Mouse (Mus musculus) spleen, adult 18-20 months (tissue): ENCODE data around the gene Pold3.

Source experiments
- DNase-seq, 2 experiments: peaks; one replicate each; pipeline ENCODE4 v3.0.0; 2022; ENCODE audit warnings: mixed read lengths in 2 of 2

The Pold3 gene

DNA sequence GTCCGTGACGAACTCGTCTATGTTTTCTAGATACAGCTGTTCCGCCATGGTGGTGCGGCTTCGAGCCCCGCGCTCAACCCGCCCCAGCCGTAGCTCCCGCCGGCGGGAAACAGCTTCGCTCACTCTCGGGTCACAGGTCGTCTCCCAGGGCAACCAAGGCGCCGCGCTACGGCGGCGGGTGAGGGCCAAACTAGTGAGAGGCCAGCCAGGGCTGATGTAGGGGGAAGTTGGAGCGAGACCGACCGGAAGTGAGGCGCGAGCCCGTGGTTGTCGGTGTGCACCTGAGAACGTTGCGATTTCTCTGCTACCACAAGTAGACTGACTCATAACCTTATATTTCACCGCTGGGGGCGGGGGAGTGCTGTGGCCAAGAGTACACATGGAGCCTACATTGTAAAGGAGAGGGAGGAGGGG is at the start of gene Pold3:
Pold3 (minus strand) TSS at position 190 of the 414 bp plus-strand sequence.
- peak; percentile 98 to 99 for DNase-seq

DNA sequence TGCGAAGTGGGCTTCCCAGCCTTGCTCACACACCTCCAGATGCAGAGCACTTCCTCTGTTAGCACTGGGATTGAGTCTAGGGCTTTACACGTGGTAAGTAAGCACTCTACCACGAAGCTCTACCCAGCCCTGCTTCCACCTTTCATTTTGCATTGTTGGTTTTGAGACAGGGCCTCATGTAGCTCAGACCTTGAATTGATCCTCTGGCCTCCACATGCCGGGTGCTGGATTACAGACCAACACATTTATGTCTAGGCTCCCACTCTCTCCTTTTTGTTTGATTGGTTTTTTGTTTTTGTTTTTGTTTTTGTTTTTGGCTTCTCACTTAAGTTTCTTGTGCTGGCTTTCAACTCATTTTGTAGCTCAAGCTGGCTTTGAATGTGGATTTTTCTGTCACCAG is 49.4 kb upstream of the Pold3 start:
- DNase-seq, result no peak

DNA sequence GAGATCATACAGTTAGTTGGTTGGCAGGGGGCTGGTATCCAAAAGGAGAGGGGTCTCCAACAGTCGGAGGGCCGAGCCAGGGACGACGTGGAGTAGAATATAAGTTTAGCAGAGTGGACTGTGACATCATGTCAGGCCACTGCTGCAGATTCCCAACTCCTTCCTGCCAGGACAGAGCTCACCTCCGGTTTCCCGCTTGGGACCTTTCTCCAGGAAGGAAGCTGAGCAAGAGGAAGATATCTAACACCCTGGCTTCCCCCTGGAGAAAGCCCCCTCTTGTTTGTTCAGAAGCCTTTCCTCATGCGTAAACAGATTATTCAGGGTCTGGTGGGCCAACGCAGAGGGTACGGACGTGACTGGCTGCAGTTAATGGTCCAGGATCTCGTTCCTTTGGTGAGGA is 47.3 kb upstream of the Pold3 start:
- no peak for DNase-seq

DNA sequence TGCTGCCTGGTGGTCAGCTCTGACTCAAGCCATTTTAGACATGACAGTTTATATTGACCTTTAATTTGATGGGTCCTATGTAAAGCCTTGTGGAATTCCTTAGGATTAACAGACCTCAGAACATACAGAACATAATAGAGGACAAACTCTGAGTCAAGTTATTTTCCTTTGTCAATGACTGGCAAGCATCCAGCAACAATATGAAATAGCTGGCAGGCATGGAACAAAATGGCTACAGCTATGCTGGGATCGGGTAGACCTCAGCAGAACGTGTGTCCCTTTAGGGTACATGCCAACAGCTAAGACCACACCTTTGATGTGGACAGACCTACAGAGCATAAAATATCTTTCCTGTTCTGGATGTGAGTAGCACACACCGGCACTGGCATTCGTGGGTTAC is 42.1 kb upstream of the Pold3 start:
- DNase-seq, result no peak

DNA sequence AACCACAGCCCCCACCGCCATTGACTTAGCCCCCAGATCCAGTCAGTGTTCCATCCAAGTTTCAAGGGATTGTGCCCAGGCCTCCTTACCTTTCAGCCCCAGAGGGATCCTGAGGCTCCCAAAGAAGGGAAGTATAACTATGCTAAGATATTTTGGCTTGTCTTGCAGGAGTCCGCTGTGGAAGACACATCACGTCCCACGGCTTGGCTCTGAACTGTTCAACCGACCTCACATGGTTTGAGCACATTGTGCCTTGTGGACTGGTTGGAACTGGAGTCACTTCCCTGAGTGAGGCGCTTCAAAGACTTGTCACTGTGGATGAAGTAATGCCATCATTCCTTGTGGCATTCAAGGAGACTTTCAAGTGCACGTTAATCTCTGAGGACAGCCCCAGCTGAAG is 38.6 kb upstream of the Pold3 start:
- DNase-seq, result no peak

DNA sequence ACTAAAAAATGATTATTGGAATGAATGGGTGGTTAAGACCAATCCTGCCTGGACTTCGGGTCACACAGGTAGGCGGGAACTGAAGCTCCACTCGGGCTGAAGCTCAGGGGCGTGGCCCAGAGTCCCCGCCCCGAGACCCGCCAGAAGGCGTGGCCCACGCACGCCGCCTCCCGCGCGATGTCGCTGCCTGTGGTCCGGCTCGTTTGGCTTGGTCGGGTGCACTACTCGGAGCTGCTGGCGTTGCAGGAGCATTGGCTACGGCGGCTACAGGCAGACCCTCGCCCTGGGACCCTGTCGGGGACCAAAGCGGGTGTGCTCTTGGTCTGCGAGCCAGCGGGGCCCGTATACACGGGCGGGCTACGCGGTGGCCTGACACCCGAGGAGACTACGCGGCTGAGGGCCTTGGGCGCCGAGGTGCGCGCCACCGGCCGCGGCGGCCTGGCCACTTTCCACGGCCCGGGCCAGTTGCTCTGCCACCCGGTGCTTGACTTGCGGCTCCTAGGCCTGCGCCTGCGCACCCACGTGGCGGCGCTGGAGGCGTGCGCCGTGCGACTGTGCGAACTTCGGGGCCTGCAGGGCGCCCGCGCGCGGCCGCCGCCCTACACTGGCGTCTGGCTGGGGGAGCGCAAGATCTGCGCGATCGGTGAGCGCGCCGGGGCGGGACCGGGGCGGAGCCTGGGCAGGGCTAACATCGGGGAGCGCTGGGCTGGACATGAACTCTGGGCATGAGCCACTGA is 37.9 kb upstream of the Pold3 start, which contains the start of gene Lipt2:
Lipt2 (plus strand) TSS at position 173 of the 737 bp plus-strand sequence.
- DNase-seq, result peak; percentile 84 to 88

DNA sequence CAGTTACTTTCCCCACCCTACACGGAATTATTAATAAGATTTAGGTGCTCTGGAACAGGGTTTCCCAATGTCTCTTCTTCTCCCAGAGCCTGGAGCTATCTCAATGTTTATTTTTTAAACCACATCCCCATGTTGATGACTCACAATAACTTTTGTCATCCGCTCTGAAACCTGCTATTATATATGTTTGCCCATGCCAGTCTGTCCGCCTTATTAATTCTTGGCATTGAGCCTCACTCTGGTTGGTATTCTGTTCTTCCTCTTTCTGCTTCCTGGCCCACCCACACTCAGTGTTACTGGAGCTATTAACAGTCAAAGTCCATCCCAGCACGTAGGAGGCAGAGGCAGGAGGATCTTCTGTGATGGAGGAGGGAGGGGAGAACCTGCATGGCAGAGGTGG is 36.3 kb upstream of the Pold3 start:
- no peak for DNase-seq

DNA sequence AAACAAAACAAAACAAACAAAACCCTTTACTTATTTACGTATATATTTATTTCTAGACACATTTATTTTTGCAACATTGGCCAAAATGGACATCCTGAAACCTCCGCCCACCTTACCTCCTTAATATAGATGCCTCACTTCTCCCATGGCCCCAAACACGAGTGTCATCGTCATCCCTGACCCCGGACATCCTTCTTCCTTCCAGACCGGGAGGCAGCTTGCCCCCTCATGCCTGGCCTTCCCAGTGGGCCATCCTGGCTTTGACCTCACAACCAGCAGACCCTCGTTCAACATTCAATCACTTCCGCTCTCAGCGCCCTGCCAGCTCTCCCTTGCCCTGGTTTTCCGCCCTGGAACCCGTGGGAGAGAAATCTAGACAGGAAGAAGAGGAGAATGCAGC is 29.3 kb upstream of the Pold3 start:
- no peak for DNase-seq

DNA sequence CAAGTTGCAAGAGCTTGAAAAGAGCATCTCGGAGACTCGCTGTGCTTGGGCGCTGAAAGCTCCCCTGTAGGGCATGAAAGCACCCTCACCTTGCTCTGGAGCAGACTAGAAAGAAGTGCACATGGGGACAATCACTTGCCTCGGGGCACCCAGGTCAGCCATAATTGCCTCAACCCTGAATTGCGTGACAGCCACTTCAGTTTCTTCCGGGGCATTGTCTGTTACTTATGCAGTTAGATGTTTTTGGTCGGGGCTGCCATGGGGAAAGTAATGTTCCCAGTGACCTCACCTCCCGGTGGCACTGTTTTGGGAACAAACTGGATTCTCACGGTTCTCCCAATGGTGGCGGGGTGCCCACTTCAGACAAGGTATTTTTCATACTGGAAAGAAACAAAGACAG is 28.7 kb upstream of the Pold3 start:
- DNase-seq, result no peak

DNA sequence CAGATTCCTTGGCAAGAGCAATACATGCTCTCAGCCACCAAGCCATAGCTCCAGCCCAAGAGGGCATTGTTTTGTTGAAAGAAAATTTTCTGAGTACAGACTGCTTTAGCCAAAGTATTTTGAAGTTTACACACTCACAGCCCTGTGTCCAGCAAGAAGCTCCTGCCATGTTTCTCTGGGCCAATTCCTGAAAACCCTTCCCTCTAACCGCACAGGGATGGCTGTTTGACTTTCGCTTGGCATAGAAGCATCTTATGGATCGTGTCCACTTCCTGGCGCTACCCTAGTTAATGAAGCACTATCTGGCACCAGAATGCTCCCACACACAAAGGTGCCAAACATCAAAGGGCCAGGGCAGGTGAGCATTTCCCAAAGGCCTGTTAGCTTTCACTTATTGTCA is 27.2 kb upstream of the Pold3 start:
- DNase-seq, result no peak

DNA sequence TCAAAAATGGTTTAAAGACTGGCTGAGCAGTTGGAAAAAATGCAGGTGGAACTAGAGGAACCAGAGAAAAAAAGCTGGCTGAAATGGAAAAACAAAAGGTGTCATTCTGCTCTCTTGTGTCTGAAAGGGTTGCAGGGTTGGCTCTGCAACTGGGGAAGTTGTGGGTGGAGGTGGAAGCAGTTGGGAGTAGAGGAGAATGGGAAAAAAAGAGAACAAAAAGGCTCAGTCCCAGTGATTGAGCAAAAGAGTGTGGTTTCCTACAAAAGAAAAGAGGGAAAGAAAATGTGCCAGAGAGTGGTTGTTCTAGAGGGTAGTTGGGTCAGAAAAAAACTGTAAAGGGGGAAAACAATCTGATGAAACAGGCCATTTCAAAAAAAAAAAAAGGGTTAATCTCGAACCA is 19.2 kb upstream of the Pold3 start:
- no peak for DNase-seq

DNA sequence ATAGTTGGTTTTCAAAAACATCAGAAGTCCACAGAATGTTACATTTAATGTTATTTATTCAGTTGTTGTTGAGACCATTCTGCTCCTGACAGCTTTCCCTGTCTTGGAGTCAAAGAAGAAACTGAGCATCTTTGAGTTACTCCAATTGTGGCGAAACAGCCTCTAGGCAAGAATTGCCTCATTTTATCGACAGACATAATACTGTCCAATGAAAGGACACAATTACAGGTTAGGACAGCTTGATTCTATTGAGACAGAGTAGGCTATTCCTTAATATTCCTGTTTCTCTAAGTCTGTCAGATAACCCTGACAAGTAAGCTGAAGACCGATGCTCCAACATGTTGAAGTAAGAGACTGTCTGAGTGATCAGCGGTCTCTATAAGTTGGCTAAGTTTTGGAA is 16.7 kb upstream of the Pold3 start:
- DNase-seq, result no peak

DNA sequence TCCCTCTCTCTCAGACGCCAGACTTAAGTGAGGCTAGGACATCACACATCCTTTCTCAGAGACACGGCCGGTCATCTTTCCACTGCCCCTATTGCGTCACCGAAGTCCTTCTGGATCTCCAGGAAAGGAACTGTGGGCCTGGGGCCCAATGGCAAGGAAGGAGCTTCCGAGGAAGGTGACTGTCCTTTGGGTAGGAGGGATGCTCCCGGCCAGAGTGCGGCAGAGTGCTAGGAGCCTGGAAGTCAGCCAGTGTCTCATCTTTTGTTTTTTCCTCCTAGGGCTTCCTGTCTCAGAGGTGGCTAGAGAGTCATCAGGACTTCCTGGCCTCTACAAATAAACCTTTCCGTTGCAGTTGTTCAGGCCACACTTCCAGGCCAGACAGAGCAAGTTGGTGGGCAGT is 15.7 kb upstream of the Pold3 start:
- DNase-seq, result no peak

DNA sequence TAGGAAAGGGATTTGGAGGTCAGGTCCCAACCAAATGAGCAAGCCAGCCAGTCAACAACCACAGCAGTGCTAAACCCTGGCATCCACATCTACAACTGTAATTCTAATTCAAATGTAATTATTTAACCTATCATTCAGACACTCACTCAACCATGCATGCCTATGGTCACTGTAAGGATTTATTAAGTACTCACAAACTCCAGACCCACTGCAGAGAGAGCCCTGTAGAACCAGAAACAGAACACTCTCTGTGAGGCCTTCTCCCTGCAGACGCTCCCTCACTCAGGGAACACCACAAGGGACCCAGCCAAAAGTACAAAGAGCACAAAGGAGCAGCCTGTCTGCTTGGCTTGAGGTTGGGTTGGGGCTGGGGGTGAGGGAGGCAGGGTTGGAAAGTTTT is 11.0 kb upstream of the Pold3 start:
- DNase-seq, result no peak

DNA sequence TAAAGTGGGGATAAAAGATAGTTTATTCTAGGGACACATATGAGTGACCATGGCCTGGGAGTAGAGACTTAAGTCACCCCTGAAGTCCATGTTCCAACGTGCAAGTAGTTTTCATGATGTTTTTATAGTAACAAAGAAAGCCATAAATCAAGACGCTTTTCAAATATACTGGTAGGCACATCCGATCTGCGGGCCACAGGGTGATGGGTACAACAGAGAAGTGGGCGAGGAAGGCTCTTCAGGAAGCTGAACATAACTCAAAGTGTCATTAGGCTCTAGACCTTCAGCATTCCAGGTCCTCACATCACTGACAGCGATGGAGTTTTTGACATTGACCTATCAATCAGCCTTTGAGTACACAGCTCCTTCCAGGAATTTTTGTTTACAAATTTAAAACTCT is 9.2 kb upstream of the Pold3 start:
- no peak for DNase-seq

DNA sequence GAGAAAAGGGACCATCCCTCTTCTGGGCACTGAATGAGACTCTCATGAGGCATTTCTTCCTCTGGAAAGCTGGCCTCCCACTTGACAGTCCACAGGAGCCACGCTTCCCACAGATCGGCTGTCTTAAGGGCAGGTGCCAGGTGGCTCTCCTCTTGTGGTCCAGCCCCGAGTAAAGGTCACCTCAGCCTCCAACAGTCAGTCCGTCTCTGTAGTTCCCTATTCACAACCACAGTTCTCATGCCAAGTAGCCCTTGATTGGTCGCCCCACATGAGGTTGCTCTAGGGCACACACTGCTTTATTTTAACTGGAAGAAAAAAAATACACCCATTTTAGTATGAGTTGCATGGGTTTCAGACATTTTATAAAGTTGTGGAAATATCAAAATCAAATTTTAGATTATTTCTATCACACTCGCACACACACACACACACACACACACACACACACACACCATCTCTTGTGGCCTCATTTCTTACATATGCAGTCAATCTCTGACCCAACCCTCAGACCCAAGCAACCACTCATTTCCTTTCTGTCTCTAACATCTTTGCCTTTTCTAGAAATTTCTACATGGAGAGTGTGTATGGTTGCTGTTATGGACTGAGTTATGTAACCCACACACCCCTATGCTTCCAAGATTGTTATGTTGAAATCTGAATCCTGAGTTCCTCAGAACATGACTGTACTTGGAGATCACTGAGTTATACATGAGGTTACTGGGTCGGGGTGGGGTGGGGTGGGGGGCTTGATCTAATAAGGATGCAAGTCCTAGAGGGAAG is 7.1 kb upstream of the Pold3 start:
- DNase-seq, result no peak

DNA sequence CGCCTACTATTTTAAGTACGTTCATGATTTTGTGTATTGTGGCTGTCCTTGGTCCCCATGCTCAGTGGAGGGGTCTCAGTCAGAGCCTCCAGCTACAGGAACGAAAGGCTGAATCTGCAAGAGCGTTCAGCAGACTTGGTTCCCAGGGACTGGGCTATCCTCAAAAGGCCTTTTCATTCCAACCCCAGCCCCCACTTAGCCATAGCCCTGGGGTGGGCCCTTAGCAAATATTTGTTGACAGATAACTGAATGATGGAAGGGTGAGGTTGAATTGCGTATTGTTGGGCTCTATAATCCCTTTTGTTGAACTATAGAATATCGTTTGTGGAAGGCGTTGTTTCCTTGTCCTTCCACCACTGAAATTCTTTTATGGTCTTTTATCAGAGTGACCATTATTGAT is 5.1 kb upstream of the Pold3 start:
- DNase-seq, result no peak

DNA sequence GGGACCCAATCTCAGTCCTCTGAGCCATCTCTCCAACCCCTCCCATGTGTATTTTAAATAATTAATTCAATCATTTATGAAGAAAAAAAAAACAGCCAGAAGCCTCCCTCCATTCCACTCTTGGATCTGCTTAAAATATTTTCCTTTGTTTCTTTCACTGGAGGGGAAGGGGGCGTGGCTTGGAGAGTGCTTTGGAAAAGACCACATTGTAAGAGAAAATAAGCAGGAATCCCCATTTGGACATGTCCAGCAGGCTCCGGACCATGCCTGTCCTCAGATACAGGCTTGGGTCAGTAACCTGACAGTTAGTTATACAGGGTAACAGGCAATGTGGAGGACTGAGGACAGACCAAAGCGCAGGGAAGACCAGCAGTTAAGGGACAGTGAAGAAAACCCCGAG is 3.8 kb upstream of the Pold3 start:
- no peak for DNase-seq

DNA sequence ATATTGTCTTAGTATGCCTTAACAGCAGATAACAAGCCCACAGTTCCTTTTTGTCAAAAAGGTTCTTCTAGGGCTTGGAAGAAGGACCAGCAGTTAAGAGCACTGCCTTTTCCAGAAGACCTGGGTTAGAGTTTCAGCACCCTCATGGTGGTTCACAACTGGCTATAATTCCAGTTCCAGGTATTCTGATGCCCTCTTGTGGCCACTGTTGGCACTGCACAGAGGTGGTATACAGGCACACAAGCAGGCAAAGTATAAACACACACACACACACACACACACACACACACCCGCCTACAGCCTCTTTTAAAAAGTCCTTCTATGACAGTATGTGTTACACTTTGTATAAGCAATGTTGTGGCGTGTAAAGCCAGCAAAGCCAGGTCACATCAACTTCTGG is 2.8 kb upstream of the Pold3 start:
- DNase-seq, result peak; percentile 14 to 51

DNA sequence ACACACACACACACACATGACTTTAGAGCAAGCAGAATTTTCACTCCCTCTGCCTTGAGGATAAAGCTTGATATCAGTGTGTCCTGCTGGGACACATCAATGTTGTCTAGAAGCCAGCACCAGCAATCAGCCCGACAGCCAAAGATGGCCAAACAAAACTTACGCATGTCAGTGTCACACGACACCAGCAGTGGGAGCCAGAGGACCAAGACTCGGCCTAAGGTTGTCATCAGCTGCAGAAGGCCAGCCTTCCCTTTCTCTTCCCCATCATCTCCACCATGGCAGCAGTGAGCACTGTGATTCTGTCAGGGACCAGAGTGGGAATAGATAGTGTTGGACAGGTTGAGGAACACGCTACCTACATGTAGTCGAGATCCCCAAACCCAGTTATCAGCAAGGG is 2.1 kb upstream of the Pold3 start:
- DNase-seq, result peak; percentile 8 to 30

DNA sequence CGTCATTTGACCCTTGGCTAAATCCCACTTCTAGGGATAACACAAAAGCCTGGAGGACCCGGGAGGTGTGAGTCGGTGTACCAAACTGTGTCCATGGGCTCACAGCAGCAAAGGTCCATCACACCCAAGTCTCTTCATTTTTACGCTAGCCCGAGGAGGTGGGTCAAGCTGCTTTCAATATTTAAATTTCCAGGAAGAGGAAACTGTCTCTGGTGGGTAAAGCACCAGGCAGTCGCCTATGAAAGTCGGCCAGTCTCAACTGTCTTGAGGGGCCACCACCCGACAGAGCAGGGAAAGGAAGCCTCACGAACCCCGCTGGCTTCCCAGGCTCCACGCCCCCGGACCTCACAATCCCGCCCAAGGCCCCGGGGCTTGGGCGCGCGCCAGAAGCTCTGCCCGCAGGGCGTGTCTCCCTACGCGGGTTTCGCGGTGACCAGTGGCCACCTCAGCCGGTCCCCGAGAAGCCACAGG is 539 bp downstream of the Pold3 start:
- DNase-seq, result peak in 1 of 2 experiments; percentile 10

DNA sequence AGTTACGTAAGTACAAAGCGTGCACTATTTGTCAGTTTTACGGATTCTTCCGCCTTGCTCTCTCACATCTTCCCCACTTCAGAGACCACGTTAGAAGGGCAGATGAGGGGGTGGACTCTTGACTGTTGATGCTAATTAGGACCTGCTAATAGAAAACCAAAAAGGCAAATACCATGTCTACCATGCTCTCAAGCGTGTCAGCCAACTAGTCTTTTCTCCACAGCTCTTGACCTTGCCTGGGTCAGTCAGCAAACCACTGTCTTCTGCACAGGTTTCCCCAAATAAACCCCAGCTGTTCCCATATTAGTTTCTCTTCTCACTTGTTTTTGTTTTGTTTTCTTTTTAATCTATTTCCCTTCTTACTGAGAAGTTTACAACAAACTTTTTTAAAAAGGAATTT is 7.1 kb downstream of the Pold3 start:
- DNase-seq, result no peak

DNA sequence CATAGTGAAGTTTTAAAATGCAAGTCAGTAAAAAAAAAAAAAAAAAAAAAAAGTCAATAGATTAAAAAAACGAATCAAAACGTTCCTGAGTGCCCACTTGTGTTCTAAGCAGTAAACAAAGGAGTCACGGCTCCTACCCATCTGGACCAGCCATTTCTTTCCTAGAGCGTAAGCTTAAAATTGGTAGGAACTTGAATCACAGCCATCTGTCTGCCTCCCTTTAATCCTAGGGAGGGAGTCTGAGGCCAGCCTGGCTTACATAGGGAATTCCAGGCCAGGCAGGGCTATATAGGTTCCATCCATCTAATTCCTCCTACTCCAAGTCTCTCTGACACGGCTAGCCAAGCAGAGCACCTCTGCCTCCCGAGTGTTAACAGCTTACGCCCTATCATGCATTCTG is 7.5 kb downstream of the Pold3 start:
- DNase-seq, result no peak

DNA sequence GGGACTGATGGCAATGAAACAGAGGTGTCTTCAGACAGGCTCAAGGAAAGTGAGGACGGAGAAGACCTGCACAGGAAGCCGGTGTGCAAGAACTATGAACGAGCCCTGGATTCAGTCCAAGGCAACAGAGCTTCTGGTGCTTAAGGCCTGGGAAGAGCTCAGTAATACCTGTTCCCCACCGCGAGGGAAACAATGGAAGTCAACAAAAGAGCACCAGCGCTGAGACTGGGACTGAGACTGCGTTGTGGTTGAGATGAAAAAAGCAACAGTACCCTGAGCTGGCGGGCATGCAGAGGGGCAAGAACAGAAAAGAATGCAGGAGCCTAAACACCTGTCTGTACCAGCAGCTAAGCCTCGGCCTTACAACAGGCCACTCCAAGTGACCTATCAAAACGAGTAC is 9.9 kb downstream of the Pold3 start:
- no peak for DNase-seq
